Mouse (Mus musculus) megakaryocyte, embryonic 14.5 days (primary cell): ENCODE data around the gene Pitpna.

Source experiments
- FLI1 ChIP-seq: IDR thresholded peaks from 2 replicates; pipeline ENCODE4 v1.6.1; 2012; ENCODE audit warnings: low read length, inconsistent platforms, mixed read lengths
- GATA1 ChIP-seq: IDR thresholded peaks from 3 replicates; pipeline ENCODE4 v1.6.1; 2012; ENCODE audit warnings: mixed read lengths, low read length, inconsistent platforms, borderline replicate concordance

DNA sequence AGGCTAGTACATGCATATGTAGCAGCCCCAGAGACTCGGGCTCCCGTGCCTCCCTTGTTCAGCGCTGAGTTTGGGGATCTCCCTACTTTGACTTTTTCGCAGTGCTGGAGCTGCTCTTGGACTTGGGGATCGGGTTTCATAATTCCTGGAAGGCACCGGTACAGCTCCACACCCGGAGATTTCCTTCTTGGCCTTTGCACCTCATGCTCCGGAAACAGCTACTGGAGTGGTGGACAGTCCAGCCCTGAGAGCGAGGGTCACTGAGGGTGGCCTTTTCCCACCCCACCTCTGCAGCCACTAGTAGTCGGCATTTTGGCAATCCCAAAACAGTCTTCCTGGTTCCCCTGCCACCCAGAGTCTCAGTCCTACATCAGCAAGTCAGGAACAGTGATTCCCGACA, 47.4 kb downstream of the Pitpna start:
- TF ChIP-seq GATA1: no peak
- no peak for TF ChIP-seq FLI1
